Mouse (Mus musculus) E14TG2a.4 (cell line): ENCODE measurements at regions not wholly inside any gene's neighbourhood (a gene's known extent, or its start where the extent isn't known, plus 50 kb on each side); places are given as distances from the start of the nearest gene placed in this dataset.

ENCODE experiments used
- H3K27me3 ChIP-seq: 2 replicates; pipeline ENCODE4 v1.6.1; 2014; ENCODE audit warnings: low read length, control low read depth; ENCODE audit not compliant: insufficient read depth
- H3K36me3 ChIP-seq: 2 replicates; pipeline ENCODE4 v1.6.1; 2014; ENCODE audit warnings: low read length, control low read depth; ENCODE audit not compliant: insufficient read depth
- H3K4me1 ChIP-seq: replicated peaks from 2 replicates; pipeline ENCODE4 v1.6.1; 2014; ENCODE audit warnings: low read depth, low read length, control low read depth
- H3K4me3 ChIP-seq: replicated peaks from 2 replicates; pipeline ENCODE4 v1.5.1; 2014; ENCODE audit warnings: mild to moderate bottlenecking, low read length
- H3K9me3 ChIP-seq: 2 replicates; pipeline ENCODE4 v1.6.1; 2014; ENCODE audit warnings: low read length, control low read depth
- CTCF ChIP-seq: conservative IDR thresholded peaks from 2 replicates; pipeline ENCODE4 v1.5.1; 2014; ENCODE audit warnings: low read length
- NANOG ChIP-seq: IDR thresholded peaks from 2 replicates; pipeline ENCODE4 v1.6.1; 2014; ENCODE audit warnings: borderline replicate concordance, low read length, mixed read lengths
- POU5F1 ChIP-seq: IDR thresholded peaks from 2 replicates; pipeline ENCODE4 v1.6.1; 2014; ENCODE audit warnings: low read length, borderline replicate concordance

GRCm38 (mm10) chr1:157717131-157717530 lies 210.6 kb downstream of the Sec16b start:
- Histone ChIP-seq H3K4me1 (no peaks in the 10 kb centered on the region), H3K9me3 (peaks cover 22% of the 10 kb centered on the region)
- TF ChIP-seq CTCF = no peak
- no peak for TF ChIP-seq NANOG
- no peak for TF ChIP-seq POU5F1

DNA sequence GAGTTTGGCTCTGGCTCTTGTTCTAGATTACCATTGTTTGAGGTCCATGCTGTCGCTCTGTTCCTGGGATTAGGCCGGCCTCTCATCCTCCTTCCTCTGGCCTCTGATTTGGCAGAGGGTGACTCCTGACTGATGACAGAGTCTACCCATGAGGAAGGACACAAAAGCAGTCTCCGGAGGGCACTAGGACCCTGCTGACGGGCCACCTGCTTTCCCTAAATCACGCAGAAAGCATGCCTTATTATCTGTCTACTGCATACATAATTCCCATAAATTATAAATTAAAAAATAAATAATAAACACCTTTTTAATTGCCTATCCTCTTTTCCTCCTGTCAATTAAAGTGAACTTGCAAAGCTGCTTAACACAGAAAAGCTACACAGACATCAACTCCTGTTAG lies 215.4 kb downstream of the Sec16b start:
- Histone ChIP-seq H3K4me1 (no peaks in the 10 kb centered on the region; the same call in 1 of the 2 replicates), H3K27me3 (peaks cover 22% of the 10 kb centered on the region), H3K4me3 (no peak overlapping the region), H3K9me3 (no peaks in the 10 kb centered on the region), H3K36me3 (no peaks in the 10 kb centered on the region)
- no peak for TF ChIP-seq POU5F1
- TF ChIP-seq CTCF = no peak
- TF ChIP-seq NANOG = no peak

More at GRCm38 (mm10) chr1:157717131-157717530, 210.6 kb downstream of the Sec16b start:
- Histone ChIP-seq H3K4me3 (no peak overlapping the region), H3K36me3 (no peaks in the 10 kb centered on the region), H3K27me3 (no peaks in the 10 kb centered on the region)

DNA sequence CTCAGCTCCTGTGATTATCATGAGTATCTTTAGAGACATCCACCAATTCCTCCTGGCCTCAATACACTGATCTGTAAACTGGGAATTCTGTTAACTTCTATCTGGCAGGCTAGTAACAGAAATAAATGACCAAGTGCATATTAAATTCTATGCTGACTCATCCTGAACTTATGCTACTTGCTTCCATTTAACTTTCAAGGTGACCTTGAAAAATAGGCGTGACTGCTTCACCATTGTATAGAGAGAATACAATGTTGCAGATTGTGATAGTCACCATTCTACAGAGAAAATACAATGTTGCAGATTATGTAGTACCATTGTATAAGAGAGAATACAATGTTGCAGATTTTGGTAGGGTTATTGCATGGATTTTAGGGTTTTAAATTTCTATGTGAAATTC lies 224.6 kb downstream of the Sec16b start:
- no peak for TF ChIP-seq CTCF
- TF ChIP-seq POU5F1 = no peak
- peak; percentile 55; the same call in 1 of the 2 replicates for TF ChIP-seq NANOG
- Histone ChIP-seq H3K4me3 (no peak overlapping the region), H3K36me3 (no peaks in the 10 kb centered on the region), H3K27me3 (no peaks in the 10 kb centered on the region), H3K4me1 (no peaks in the 10 kb centered on the region), H3K9me3 (0 out of 2 replicates have a peak, but pooled peaks cover 5% of the 10 kb centered on the region)

DNA sequence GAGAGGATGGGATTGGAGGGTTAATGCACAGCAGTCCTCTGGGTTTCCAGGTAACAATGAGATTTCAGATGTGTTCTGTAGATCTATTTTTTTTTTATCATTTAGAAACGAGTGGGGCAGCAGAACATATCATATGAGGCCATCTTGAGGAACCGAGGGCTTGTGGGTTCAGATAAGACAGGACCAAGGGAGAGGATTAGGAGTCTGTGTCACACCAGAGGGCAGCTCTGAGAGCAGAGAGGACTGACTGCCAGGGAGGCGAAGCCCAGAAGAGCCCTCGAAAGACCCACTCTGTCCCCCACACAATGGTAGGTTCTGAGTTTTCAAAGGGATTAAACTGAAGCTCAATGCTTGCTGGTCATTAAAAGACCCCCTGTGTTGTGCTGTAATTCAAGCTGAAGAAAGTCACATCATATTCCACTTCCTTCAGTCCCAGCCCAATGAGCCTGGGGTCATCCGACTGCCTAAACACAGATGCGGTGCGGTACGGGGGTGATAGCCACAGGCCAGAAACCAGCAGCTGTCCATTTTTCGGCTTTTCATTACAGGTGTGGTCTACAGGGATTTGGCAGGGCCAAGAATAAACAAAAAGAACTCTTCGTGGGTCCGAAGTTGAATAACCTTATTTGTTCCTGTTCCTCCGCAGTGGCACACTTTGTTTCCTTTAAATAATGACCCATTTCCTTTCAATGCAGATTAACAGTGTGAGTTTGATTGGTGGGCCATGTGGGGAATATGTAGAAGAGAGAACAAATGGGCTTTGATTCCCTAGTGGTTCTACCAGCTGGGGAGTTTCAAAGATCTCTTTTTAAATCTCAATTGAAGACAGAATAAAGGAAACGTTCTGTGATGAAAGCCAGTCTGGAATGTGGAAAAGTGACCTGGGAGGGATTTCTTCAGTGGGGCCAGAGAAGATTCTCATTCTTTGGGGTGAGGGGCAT lies 234.5 kb downstream of the Sec16b start:
- TF ChIP-seq POU5F1 = no peak
- peak; percentile 88 for TF ChIP-seq NANOG
- no peak for TF ChIP-seq CTCF
- peaks cover 26% of the 10 kb centered on the region for H3K9me3 ChIP-seq

DNA sequence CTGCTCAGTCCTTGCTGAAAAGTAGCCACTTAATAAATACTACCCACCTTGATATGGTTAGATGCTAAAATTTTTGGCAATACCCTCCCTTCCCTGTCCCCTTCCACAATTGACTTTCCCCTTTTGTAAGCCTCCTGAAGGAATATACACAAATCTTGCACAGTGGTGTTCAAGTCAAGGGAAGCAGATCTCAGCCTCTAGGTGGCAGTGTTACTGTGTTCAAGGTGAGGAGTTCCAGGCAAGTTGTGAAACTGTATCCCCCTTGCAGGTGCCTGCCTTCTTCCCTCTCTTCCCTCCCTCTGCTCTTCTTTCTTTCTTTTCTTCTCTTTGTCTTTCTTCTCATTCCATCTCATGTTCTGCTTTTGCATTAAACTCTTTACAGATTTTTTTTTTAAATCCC lies 239.1 kb downstream of the Sec16b start:
- Histone ChIP-seq H3K4me3 (no peak overlapping the region), H3K9me3 (peaks cover 22% of the 10 kb centered on the region), H3K4me1 (peaks cover 12% of the 10 kb centered on the region), H3K36me3 (no peaks in the 10 kb centered on the region), H3K27me3 (peaks cover 4% of the 10 kb centered on the region; the same call in 1 of the 2 replicates)
- TF ChIP-seq CTCF (peak; percentile 48), POU5F1 (no peak), NANOG (no peak)

More for the DNA sequence above, 234.5 kb downstream of the Sec16b start:
- H3K4me1 ChIP-seq = peaks cover 14% of the 10 kb centered on the region
- no peak overlapping the region for H3K4me3 ChIP-seq
- peaks cover 5% of the 10 kb centered on the region; the same call in 1 of the 2 replicates for H3K27me3 ChIP-seq
- no peaks in the 10 kb centered on the region for H3K36me3 ChIP-seq

- Histone ChIP-seq H3K36me3 (no peaks in the 10 kb centered on the region), H3K4me3 (no peak overlapping the region), H3K9me3 (no peaks in the 10 kb centered on the region), H3K4me1 (no peaks in the 10 kb centered on the region), H3K27me3 (no peaks in the 10 kb centered on the region)
- TF ChIP-seq CTCF (no peak), POU5F1 (no peak), NANOG (no peak)
These were observed 248.6 kb downstream of the Sec16b start for GRCm38 (mm10) chr1:157755015-157755649.

DNA sequence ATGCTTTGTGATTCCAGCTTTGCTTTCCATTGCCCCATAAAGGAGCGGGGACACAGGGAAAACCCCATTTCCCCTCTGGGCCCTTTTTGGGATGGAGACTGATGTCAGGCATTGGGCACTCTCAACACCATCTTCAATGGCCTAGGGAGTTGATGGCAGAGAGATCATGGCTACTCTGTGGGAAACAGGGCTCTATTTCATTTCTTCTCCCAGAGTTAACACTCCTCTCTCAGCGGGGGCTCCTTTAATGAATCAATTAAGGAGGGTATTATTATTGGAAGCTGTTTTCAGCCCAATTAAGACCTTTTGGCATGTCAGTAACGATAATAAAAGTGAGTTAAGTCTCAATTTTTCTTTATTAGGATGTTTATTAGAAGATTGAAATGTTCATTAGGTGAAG lies 250.4 kb downstream of the Sec16b start:
- H3K4me1 ChIP-seq = no peaks in the 10 kb centered on the region
- TF ChIP-seq CTCF = no peak
- TF ChIP-seq NANOG = no peak
- no peak for TF ChIP-seq POU5F1
- no peak overlapping the region for H3K4me3 ChIP-seq
- no peaks in the 10 kb centered on the region for H3K9me3 ChIP-seq
- H3K36me3 ChIP-seq = no peaks in the 10 kb centered on the region
- no peaks in the 10 kb centered on the region for H3K27me3 ChIP-seq

DNA sequence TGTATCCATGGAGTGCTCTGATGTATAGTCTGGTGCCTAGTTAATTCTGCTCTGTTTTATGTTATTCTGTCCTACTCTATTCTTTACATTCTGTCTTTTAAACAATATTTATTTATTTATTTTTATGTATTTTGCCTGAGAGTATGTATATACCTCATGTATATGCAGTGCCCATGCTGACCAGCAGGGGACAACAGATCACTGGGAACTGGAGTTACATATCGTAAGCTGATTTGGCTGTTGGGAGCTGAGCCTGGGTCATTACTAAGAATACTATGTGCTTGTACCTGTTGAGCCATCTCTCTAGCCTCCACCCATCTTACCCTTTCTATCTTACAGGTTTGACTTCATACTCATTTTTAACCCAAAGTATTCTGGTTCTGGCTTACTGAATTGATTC lies 251.8 kb downstream of the Sec16b start:
- Histone ChIP-seq H3K27me3 (no peaks in the 10 kb centered on the region), H3K9me3 (no peaks in the 10 kb centered on the region), H3K36me3 (no peaks in the 10 kb centered on the region), H3K4me3 (no peak overlapping the region), H3K4me1 (no peaks in the 10 kb centered on the region)
- TF ChIP-seq POU5F1 (no peak), NANOG (no peak), CTCF (peak; percentile 82)
